Mouse (Mus musculus): ENCODE results near the gene Apbb1. TPM values are rescaled to one million over a fixed set of nuclear protein-coding genes. Genes with fewer than 3 reads are reported as not detected.

Apbb1 gene
- polyA plus RNA-seq, 1 experiment from 2014 or later = 36.6 TPM

GRCm38 (mm10) chr7:105569512-105570496 is 11.6 kb downstream of the Apbb1 start:
- Histone ChIP-seq H3K36me3 (peaks cover 7% of the 10 kb centered on the region; the same call in 1 of the 2 replicates), H3K27ac (no peak overlapping the region), H3K4me2 (replicated peaks) (no peak overlapping the region; the same call in 1 of the 2 replicates), H3K27me3 (replicated peaks) (no peaks in the 10 kb centered on the region), H3K4me3 (replicated peaks) (no peak overlapping the region), H3K9ac (no peak overlapping the region), H3K9me3 (no peaks in the 10 kb centered on the region), H3K4me1 (replicated peaks) (peaks cover 7% of the 10 kb centered on the region)
- WGBS = 48% methylated on average over 12 of the region's 12 CpGs
- ATAC-seq = peak; percentile 48; the same call in 1 of the 2 replicates

GRCm38 (mm10) chr7:105568988-105569471 is 12.4 kb downstream of the Apbb1 start:
- 10% methylated on average over 6 of the region's 6 CpGs for WGBS
- Histone ChIP-seq H3K36me3 (peaks cover 7% of the 10 kb centered on the region; the same call in 1 of the 2 replicates), H3K9ac (no peak overlapping the region), H3K4me2 (replicated peaks) (no peak overlapping the region; the same call in 1 of the 2 replicates), H3K4me3 (replicated peaks) (no peak overlapping the region), H3K9me3 (no peaks in the 10 kb centered on the region), H3K4me1 (replicated peaks) (peaks cover 7% of the 10 kb centered on the region), H3K27ac (no peak overlapping the region), H3K27me3 (replicated peaks) (no peaks in the 10 kb centered on the region)
- ATAC-seq = peak; percentile 67

GRCm38 (mm10) chr7:105568583-105568982 is 12.9 kb downstream of the Apbb1 start:
- no peak overlapping the region for H3K4me2 ChIP-seq (replicated peaks)
- no peak overlapping the region for H3K9ac ChIP-seq
- peaks cover 7% of the 10 kb centered on the region for H3K4me1 ChIP-seq (replicated peaks)
- H3K27ac ChIP-seq = no peak overlapping the region
- peaks cover 7% of the 10 kb centered on the region; the same call in 1 of the 2 replicates for H3K36me3 ChIP-seq
- H3K9me3 ChIP-seq = no peaks in the 10 kb centered on the region
- ATAC-seq = peak; percentile 51
- WGBS = 30% methylated on average over 7 of the region's 7 CpGs
- H3K27me3 ChIP-seq (replicated peaks) = no peaks in the 10 kb centered on the region
- H3K4me3 ChIP-seq (replicated peaks) = no peak overlapping the region

DNA sequence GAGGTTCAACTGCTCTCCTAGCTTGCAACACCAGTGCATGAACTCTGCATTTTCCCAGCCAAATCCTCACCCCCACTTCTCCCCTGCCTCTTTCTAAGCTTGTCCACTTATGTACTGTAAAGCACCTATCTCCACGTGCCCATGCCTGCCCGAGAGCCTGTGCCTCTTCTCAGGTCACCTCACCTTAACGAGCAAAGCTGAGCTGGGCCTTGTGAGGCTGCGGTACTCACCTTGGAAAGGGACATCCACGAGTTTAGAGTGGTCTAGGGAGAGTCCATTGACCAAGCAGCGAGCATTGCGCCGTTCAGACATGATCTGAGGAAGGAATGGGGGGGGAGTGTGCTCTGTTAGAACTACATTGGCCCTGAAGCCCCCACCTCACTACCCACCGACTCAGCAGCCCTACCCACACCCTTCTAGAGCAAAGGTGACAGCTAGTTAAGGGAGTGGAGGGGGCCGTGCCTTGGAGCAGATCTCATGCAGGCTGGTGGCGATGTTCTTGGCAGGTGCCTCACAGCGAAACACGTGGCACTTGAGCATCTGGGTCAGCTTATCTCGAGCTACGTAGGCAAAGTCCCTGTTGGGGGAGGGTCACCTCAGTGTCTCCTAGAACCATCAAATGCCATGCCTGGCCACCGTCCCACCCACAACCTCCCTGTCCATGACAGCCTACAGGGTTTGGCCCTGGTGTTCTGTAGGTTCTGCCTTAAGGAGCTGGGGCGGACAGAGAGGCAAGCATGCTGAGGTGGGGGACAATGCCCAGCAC is 16.2 kb downstream of the Apbb1 start:
- H3K27me3 ChIP-seq (replicated peaks) = no peaks in the 10 kb centered on the region
- WGBS = 88% methylated on average over 17 of the region's 17 CpGs
- no peak overlapping the region for H3K27ac ChIP-seq
- ATAC-seq = no peak
- no peaks in the 10 kb centered on the region for H3K9me3 ChIP-seq
- no peak overlapping the region for H3K9ac ChIP-seq
- peaks cover 7% of the 10 kb centered on the region; the same call in 1 of the 2 replicates for H3K36me3 ChIP-seq
- H3K4me2 ChIP-seq (replicated peaks) = no peak overlapping the region
- no peak overlapping the region for H3K4me3 ChIP-seq (replicated peaks)
- peaks cover 7% of the 10 kb centered on the region for H3K4me1 ChIP-seq (replicated peaks)

DNA sequence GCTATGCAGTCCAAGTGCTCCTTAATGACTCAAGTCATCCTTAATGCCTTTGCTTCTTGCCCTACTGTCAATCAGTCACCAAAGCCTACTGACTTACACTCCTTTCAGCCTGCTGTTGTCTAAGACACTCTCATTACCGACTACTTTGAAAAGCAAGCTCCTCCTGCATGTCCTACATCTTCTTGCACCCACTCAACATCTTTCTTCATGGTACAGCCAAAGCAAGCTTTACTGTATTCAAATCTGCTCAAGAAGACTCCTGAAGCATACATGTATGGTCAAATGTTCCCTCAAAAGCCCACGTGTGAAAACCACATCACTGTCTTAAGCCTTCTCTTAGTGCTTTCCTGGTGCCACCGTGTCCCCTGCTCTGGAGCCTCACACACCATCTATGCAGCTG is 18.1 kb downstream of the Apbb1 start:
- no peaks in the 10 kb centered on the region for H3K27me3 ChIP-seq (replicated peaks)
- ATAC-seq = no peak
- H3K9me3 ChIP-seq = no peaks in the 10 kb centered on the region
- H3K27ac ChIP-seq = no peak overlapping the region
- no peak overlapping the region for H3K4me3 ChIP-seq (replicated peaks)
- WGBS = 79% methylated on average over 3 of the region's 3 CpGs
- no peak overlapping the region for H3K9ac ChIP-seq
- H3K4me1 ChIP-seq (replicated peaks) = 0 out of 2 replicates have a peak, but pooled peaks cover under 1% of the 10 kb centered on the region
- H3K4me2 ChIP-seq (replicated peaks) = no peak overlapping the region
- H3K36me3 ChIP-seq = peaks cover 9% of the 10 kb centered on the region; the same call in 1 of the 2 replicates

GRCm38 (mm10) chr7:105562317-105562716 is 19.1 kb downstream of the Apbb1 start:
- Histone ChIP-seq H3K36me3 (peaks cover 9% of the 10 kb centered on the region; the same call in 1 of the 2 replicates), H3K27me3 (replicated peaks) (no peaks in the 10 kb centered on the region), H3K9ac (no peak overlapping the region), H3K4me2 (replicated peaks) (no peak overlapping the region), H3K4me3 (replicated peaks) (no peak overlapping the region), H3K4me1 (replicated peaks) (no peaks in the 10 kb centered on the region), H3K9me3 (no peaks in the 10 kb centered on the region), H3K27ac (no peak overlapping the region)
- ATAC-seq = no peak
- WGBS = 88% methylated on average over 3 of the region's 3 CpGs

GRCm38 (mm10) chr7:105559016-105559415 is 22.4 kb downstream of the Apbb1 start:
- WGBS = 89% methylated on average over 9 of the region's 9 CpGs
- no peaks in the 10 kb centered on the region for H3K9me3 ChIP-seq

GRCm38 (mm10) chr7:105557671-105558070 is 23.8 kb downstream of the Apbb1 start:
- Histone ChIP-seq H3K4me3 (replicated peaks) (no peak overlapping the region), H3K36me3 (0 out of 2 replicates have a peak, but pooled peaks cover 2% of the 10 kb centered on the region), H3K27me3 (replicated peaks) (no peaks in the 10 kb centered on the region), H3K9me3 (no peaks in the 10 kb centered on the region), H3K27ac (no peak overlapping the region), H3K4me1 (replicated peaks) (peaks cover 12% of the 10 kb centered on the region), H3K9ac (no peak overlapping the region), H3K4me2 (replicated peaks) (no peak overlapping the region)
- no peak for ATAC-seq
- 87% methylated on average over 11 of the region's 11 CpGs for WGBS

More at GRCm38 (mm10) chr7:105559016-105559415, 22.4 kb downstream of the Apbb1 start:
- Histone ChIP-seq H3K4me3 (replicated peaks) (no peak overlapping the region), H3K27me3 (replicated peaks) (no peaks in the 10 kb centered on the region), H3K36me3 (0 out of 2 replicates have a peak, but pooled peaks cover 2% of the 10 kb centered on the region), H3K4me2 (replicated peaks) (no peak overlapping the region), H3K4me1 (replicated peaks) (peaks cover 10% of the 10 kb centered on the region), H3K27ac (no peak overlapping the region), H3K9ac (no peak overlapping the region)
- no peak for ATAC-seq

GRCm38 (mm10) chr7:105556406-105556805 is 25.0 kb downstream of the Apbb1 start:
- Histone ChIP-seq H3K4me1 (replicated peaks) (peaks cover 12% of the 10 kb centered on the region), H3K4me3 (replicated peaks) (no peak overlapping the region), H3K9ac (no peak overlapping the region), H3K27ac (no peak overlapping the region), H3K4me2 (replicated peaks) (no peak overlapping the region), H3K27me3 (replicated peaks) (no peaks in the 10 kb centered on the region), H3K36me3 (0 out of 2 replicates have a peak, but pooled peaks cover 2% of the 10 kb centered on the region), H3K9me3 (no peaks in the 10 kb centered on the region)
- no peak for ATAC-seq
- WGBS = 86% methylated on average over 8 of the region's 8 CpGs

GRCm38 (mm10) chr7:105555571-105555970 is 25.9 kb downstream of the Apbb1 start:
- 0 out of 2 replicates have a peak, but pooled peaks cover 2% of the 10 kb centered on the region for H3K36me3 ChIP-seq
- WGBS = 87% methylated on average over 10 of the region's 10 CpGs
- ATAC-seq = no peak
- H3K4me2 ChIP-seq (replicated peaks) = no peak overlapping the region
- 0 out of 2 replicates have a peak overlapping the region, but pooled peaks have one; percentile 74 for H3K9ac ChIP-seq
- H3K4me3 ChIP-seq (replicated peaks) = no peak overlapping the region
- peaks cover 12% of the 10 kb centered on the region for H3K4me1 ChIP-seq (replicated peaks)
- H3K27ac ChIP-seq = no peak overlapping the region
- no peaks in the 10 kb centered on the region for H3K27me3 ChIP-seq (replicated peaks)
- H3K9me3 ChIP-seq = no peaks in the 10 kb centered on the region

- H3K27me3 ChIP-seq (replicated peaks) = no peaks in the 10 kb centered on the region
- 0 out of 2 replicates have a peak within 1 kb of the TSS, but pooled peaks have one; percentile 40 for H3K27ac ChIP-seq
- peak within 1 kb of the TSS; percentile 74 for H3K4me3 ChIP-seq (replicated peaks)
- no peaks in the 10 kb centered on the region for H3K9me3 ChIP-seq
- peak; percentile 98 for ATAC-seq
- H3K4me2 ChIP-seq (replicated peaks) = peak within 1 kb of the TSS; percentile 87
- H3K36me3 ChIP-seq = 0 out of 2 replicates have a peak, but pooled peaks cover 2% of the 10 kb centered on the region
- H3K4me1 ChIP-seq (replicated peaks) = peaks cover 12% of the 10 kb centered on the region
- peak within 1 kb of the TSS; percentile 74 for H3K9ac ChIP-seq
- WGBS = 3% methylated on average over 26 of the region's 26 CpGs
Observed at GRCm38 (mm10) chr7:105554212-105554942, 27.1 kb downstream of the Apbb1 start, which contains the start of gene Smpd1. Gene Smpd1, plus strand, starts transcription at chr7:105554360.
